Mouse (Mus musculus): ENCODE results near the gene Fadd.

DNA sequence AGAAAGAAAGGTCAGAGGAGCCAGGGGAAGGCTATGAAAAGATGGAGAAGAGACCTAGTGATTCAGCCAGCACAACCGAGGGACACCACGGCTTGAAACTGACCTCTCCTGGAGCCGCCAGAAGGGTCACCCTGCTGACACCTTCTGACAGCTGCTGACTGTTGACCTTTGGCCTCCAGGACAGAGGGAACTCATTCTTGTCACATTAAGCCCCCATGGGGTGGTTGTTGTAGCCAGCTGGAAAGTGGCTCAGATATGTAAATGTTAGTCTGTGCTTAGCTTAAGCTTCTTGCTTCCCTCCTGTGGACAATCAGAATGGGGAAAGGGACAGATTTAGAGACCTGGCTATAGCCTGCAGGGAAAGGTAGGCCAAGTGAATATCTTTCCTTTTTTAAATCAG, 20.2 kb downstream of the Fadd start:
- TF ChIP-seq CTCF (IDR thresholded peaks at IDR 0.05; ENCODE audit: low read depth) (no peak), EP300 (IDR thresholded peaks at IDR 0.05; ENCODE audit: low read depth) (no peak)
